Comparison of ENCODE assay signal across 9 mouse cellular contexts in the genomic region with DNA sequence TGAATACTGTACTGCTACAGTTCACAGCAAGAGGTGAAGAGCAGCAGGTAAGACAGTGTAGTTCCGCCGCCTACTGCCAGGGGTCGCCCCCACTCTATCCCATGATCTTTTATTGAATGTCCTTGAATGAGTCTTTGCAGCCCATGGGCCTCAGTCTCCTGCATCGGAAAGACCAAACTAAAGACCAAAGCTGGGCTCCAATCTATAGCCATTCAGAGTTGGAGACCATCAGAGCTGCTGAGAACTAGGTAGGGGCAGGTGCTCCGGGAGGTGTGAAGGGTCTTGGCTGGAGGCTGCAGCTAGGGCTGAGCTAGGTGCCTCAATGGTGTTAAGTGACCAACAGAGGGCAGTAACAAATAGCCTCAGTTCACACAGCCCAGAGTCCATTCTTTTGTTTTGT. TPM values are rescaled to one million over a fixed set of nuclear protein-coding genes. Genes with fewer than 3 reads are reported as not detected.
DNase-seq lines count a peak whose midpoint lies in the region; ATAC-seq and TF ChIP-seq lines count a peak whose summit lies in the region.
"Had no signal": no experiment of that assay in that cellular context is flagged by ENCODE, and none has a peak within 500 bp of the region (broad histone marks: within the 10 kb centered on the region; RNA-seq: fewer than 3 reads in every experiment).

No protein-coding gene starts in this region.

- H3K79me2 ChIP-seq in heart, adult 2 months (replicated peaks; ENCODE audit: control insufficient read depth, insufficient read depth, low read length) = no peaks in the 10 kb centered on the region

- DNase-seq in heart, adult 2 months = peak; percentile 62 to 80
- DNase-seq in CD8-positive naive resting alpha-beta T cell, adult 2 months (ENCODE audit: low read depth in 2 of 2, low spot score in 2 of 2) = peak; percentile 35 to 46
- DNase-seq in brain, adult 2 months (ENCODE audit: low read depth, low spot score) = peak; percentile 20
- peak; percentile 45 for DNase-seq in gastrocnemius, postnatal 14 days
- peak; percentile 77 to 82 for DNase-seq in kidney, postnatal 4 days
- DNase-seq in thymus, postnatal 4 days = peak; percentile 79

- TF ChIP-seq EP300 in heart, adult 2 months (IDR thresholded peaks at IDR 0.05; ENCODE audit: insufficient read depth, low read depth, low read length) = no peak

- peak; percentile 72 for TF ChIP-seq CTCF in heart, adult 2 months (IDR thresholded peaks at IDR 0.05)

- no peak overlapping the region for H3K27ac ChIP-seq in heart, adult 2 months
- H3K27ac ChIP-seq in heart, embryonic 12.5 days (ENCODE audit: poor library complexity, severe bottlenecking) = no peak overlapping the region
- H3K27ac ChIP-seq: embryonic facial prominence, embryonic 13.5 days had no signal

- ATAC-seq in heart, embryonic 12.5 days (ENCODE audit: insufficient number of reproducible peaks, low FRiP score) = no peak
- peak; percentile 87 for ATAC-seq in megakaryocyte progenitor cell, adult 5-6 weeks (replicated peaks; ENCODE audit: poor library complexity)

- intact Hi-C loops in heart, adult 2 months (cut with DNase I) = loop anchor here (1.0 to 2.0 kb wide), 3 partner anchors 63 to 95 kb away; a partner anchor contains a TSS
- intact Hi-C loops in gastrocnemius, postnatal 14 days (cut with DNase I; ENCODE audit: low total_unique reads) = loop anchor here (5.0 kb wide), 1 partner anchor 73 kb away; no protein-coding TSS in a partner anchor

- H3K4me2 ChIP-seq in heart, embryonic 12.5 days = no peak overlapping the region
- H3K4me2 ChIP-seq: embryonic facial prominence, embryonic 13.5 days had no signal

- 0 out of 2 replicates have a peak, but pooled peaks cover 9% of the 10 kb centered on the region for H3K9me3 ChIP-seq in heart, embryonic 12.5 days (replicated peaks)

- H3K4me1 ChIP-seq in heart, adult 2 months (ENCODE audit: control insufficient read depth, insufficient read depth, low read length) = 0 out of 2 replicates have a peak, but pooled peaks cover 3% of the 10 kb centered on the region
- no peaks in the 10 kb centered on the region; the same call in 1 of the 2 replicates for H3K4me1 ChIP-seq in heart, embryonic 12.5 days (replicated peaks)
- H3K4me1 ChIP-seq: embryonic facial prominence, embryonic 13.5 days had no signal

- H3K4me3 ChIP-seq in heart, adult 2 months = no peak overlapping the region
- H3K4me3 ChIP-seq in heart, embryonic 12.5 days = no peak overlapping the region
- H3K4me3 ChIP-seq: embryonic facial prominence, embryonic 13.5 days had no signal

- H3K9ac ChIP-seq in heart, adult 2 months (ENCODE audit: low read depth, low read length) = no peak overlapping the region
- H3K9ac ChIP-seq in heart, embryonic 12.5 days = no peak overlapping the region
- H3K9ac ChIP-seq: embryonic facial prominence, embryonic 13.5 days had no signal

- no peaks in the 10 kb centered on the region for H3K36me3 ChIP-seq in heart, adult 2 months (ENCODE audit: control insufficient read depth, insufficient read depth, low read length)
- H3K36me3 ChIP-seq in heart, embryonic 12.5 days = peaks cover 74% of the 10 kb centered on the region

- H3K27me3 ChIP-seq in heart, adult 2 months (ENCODE audit: control insufficient read depth, insufficient read depth, low read length) = no peaks in the 10 kb centered on the region
- no peaks in the 10 kb centered on the region for H3K27me3 ChIP-seq in heart, embryonic 12.5 days (replicated peaks)
- H3K27me3 ChIP-seq: embryonic facial prominence, embryonic 13.5 days had no signal

- no peak for TF ChIP-seq POLR2A in heart, adult 2 months (IDR thresholded peaks at IDR 0.05; ENCODE audit: insufficient read depth, low read depth, low read length)

- WGBS in heart, adult 2 months = 53% methylated on average over 5 of the region's 5 CpGs
- 62% methylated on average over 5 of the region's 5 CpGs for WGBS in heart, embryonic 12.5 days

RNA-seq across cellular contexts. Expression of a gene that starts 48.3 kb away (rescaled TPM):
- 10 to 100 TPM; 72.9 to 79.3 TPM for total RNA-seq in heart, adult 2 months (2021)
- 45.8 and 63.4 TPM in 2 replicates for polyA plus RNA-seq in heart, adult 2 months (2012; rRNA removed)
- 59.5 and 62.7 TPM in 2 replicates for polyA plus RNA-seq in heart, embryonic 12.5 days (2016; fragmentation: Nextera tagmentation; extraction: Ambion mirVana)
- 10 to 100 TPM; 50.9 to 55.0 TPM for total RNA-seq in gastrocnemius, postnatal 14 days (2021)
- total RNA-seq in megakaryocyte progenitor cell, adult 5-6 weeks (2015) = 87.2 and 88.0 TPM in 2 replicates
- 82.1 and 93.0 TPM in 2 replicates for total RNA-seq in megakaryocyte progenitor cell, adult 5-6 weeks (2017)

Comparison
In these comparisons a context has a peak if more than half of its experiments do, and no peak if none do; other contexts are left out.
1. DNase-seq: peak in every context shown above with its lines; median percentile 80 in kidney, postnatal 4 days; 79 in thymus, postnatal 4 days; 71 in heart, adult 2 months; 45 in gastrocnemius, postnatal 14 days; 40 in CD8-positive naive resting alpha-beta T cell, adult 2 months; 20 in brain, adult 2 months.